Mouse (Mus musculus) heart, adult 2 months (tissue): Measurements from ENCODE around the gene Nckap1.

Experiments used
- CTCF ChIP-seq: fragments of 200-600 bp; IDR thresholded peaks from 2 replicates; pipeline ENCODE4 v1.8.1; 2022; ENCODE audit warnings: antibody characterized with exemption, mild to moderate bottlenecking, moderate library complexity
- EP300 ChIP-seq: fragments of 200-500 bp; IDR thresholded peaks from 2 replicates; pipeline ENCODE4 v1.6.1; 2011; ENCODE audit warnings: low read depth, low read length, control low read depth; ENCODE audit not compliant: insufficient read depth
- POLR2A ChIP-seq: fragments of 200-500 bp; IDR thresholded peaks from 2 replicates; pipeline ENCODE4 v1.6.1; 2011; ENCODE audit warnings: mild to moderate bottlenecking, low read depth, low read length, control low read depth; ENCODE audit not compliant: insufficient read depth

- TF ChIP-seq CTCF (no peak), EP300 (no peak), POLR2A (no peak)
Observed at GRCm38 (mm10) chr2:80542801-80543200, 38.4 kb downstream of the Nckap1 start.
